Mouse (Mus musculus): ENCODE measurements around the gene Terf2. TPM values are rescaled to one million over a fixed set of nuclear protein-coding genes. Genes with fewer than 3 reads are reported as not detected.

Gene Terf2
- 26.9 and 29.3 TPM in 2 replicates for polyA plus RNA-seq (2015; fragmentation: Nextera tagmentation; extraction: Ambion mirVana)

DNA sequence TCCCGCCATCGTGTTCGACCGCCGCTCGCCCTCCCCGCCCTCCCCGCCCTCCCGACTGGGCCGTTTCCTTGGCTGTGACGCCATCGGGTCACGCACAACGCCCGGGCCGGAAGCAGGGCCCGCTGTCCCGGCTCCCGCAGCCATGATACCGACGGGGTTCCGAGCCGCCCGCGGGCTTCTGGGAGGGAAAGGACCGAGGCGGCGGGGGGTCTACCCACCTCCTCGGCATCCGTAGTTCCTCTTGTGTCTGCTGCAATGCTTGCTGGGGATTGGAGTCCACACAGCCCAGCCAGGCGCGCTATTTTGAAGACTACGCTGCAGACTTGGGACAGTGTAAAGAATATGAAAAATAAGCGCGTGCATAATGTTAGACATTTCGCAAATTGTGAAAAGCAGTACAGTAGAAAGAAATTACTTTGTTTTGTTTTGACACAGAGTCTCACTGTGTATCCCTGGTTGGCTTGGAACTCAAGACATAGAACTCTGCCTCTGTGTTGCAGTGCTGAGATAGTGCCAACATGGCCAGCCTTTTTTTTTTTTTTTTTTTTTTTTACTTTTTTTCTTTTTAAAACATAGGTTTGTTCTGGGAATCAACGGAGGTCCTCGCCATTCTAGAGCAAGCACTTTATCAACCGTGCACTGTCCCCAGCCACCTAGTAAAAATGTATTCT is at the start of gene Terf2:
Gene Terf2 (minus strand): TSS at position 182 of the 671 bp plus-strand sequence.
- peak within 1 kb of the TSS; percentile 63 for H3K4me2 ChIP-seq (replicated peaks)
- peak within 1 kb of the TSS; percentile 67 for H3K4me3 ChIP-seq (replicated peaks)
- peaks cover 10% of the 10 kb centered on the region for H3K36me3 ChIP-seq
- H3K9me3 ChIP-seq, result no peaks in the 10 kb centered on the region
- H3K27me3 ChIP-seq, result no peaks in the 10 kb centered on the region
- H3K27ac ChIP-seq, result peak within 1 kb of the TSS; percentile 89
- peaks cover 23% of the 10 kb centered on the region for H3K4me1 ChIP-seq (replicated peaks)
- ATAC-seq, result peak; percentile 97
- H3K9ac ChIP-seq (replicated peaks), result peak within 1 kb of the TSS; percentile 90
- WGBS, result 4% methylated on average over 39 of the region's 39 CpGs

DNA sequence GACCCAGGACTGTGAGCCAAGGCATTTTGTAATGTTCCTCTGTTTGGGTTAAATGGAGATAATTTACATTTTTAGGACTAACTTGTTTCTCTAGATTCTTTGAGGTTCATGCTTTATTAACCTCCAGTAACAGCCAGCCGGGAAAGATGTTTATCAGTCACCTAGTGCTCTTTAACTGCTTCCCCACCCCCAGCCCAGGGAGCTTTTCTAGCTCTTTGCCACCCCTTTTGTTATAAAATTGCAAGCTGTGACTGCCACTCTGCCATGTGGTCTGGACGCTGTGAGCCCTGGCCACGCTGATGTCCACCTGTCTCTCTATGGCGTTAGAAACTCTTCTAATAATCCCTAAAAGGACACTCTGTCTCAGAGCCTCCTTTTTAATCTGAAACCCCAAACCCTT is 47.2 kb upstream of the Terf2 start:
- H3K27ac ChIP-seq, result no peak overlapping the region
- H3K9me3 ChIP-seq, result no peaks in the 10 kb centered on the region
- no peak overlapping the region for H3K4me3 ChIP-seq (replicated peaks)
- H3K9ac ChIP-seq (replicated peaks), result no peak overlapping the region
- ATAC-seq, result no peak
- no peaks in the 10 kb centered on the region for H3K27me3 ChIP-seq
- 54% methylated on average over 4 of the region's 4 CpGs for WGBS
- no peaks in the 10 kb centered on the region for H3K36me3 ChIP-seq
- H3K4me2 ChIP-seq (replicated peaks), result no peak overlapping the region
- H3K4me1 ChIP-seq (replicated peaks), result no peaks in the 10 kb centered on the region

DNA sequence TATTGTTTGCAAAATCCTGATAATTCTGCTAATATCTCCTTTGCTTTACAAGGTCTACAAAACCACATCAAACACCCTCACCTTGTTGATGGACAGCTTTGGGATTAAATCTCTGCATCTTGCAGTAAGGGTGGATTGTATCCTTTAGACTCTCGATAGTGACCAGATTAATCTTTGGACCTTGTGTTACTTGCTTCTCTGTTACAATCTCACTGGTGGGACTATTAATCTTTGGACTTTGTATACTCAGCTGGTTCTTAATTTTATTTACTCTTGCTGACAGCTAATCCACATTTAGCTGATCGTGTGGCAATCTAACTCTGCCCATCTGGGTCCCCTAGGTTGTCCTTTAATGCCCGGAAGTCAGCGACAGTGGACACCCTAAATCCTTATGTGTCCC is 46.2 kb upstream of the Terf2 start:
- no peak for ATAC-seq
- H3K9me3 ChIP-seq, result no peaks in the 10 kb centered on the region
- no peaks in the 10 kb centered on the region for H3K4me1 ChIP-seq (replicated peaks)
- H3K4me2 ChIP-seq (replicated peaks), result no peak overlapping the region
- no peaks in the 10 kb centered on the region for H3K27me3 ChIP-seq
- no peak overlapping the region for H3K4me3 ChIP-seq (replicated peaks)
- no peaks in the 10 kb centered on the region for H3K36me3 ChIP-seq
- no peak overlapping the region for H3K9ac ChIP-seq (replicated peaks)
- H3K27ac ChIP-seq, result no peak overlapping the region
- WGBS, result 91% methylated on average over 4 of the region's 4 CpGs

DNA sequence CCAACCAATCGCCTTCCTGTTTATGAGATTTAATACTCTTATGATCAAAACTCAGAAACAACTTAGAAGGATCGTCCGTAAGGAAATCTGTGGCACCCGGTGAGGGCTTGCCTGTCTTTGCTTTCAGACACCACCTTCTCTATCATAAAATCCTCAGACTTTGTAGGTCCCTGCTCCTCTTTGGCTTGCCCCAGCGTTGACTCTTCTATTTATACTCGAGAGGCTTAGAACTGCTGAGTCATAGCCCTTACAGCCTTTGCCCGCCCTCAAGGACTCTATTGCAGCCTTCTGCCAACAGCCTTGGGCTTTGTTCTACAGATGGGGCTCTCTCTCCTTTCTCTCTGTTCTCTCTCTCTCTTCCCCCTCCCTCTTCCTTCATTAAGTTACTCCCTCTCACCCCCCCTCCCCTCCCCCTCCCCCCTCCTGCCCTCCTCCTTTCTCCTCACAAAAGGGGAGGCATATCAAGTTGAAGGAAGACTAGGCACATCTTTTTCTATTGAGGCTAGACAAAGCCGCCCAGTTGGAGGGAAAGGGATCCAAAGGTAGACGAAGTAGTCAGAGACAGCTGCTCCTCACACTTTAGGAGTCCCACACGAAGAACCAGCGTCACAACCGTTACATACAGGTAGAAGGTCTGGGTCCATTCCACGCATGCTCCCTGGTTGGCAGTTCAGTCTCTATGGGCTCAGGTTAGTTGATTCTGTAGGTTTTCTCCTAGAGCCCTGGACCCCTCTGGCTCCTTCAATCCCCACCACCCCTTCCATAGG is 43.5 kb upstream of the Terf2 start:
- no peak overlapping the region for H3K4me3 ChIP-seq (replicated peaks)
- no peak for ATAC-seq
- H3K9ac ChIP-seq (replicated peaks), result no peak overlapping the region
- no peaks in the 10 kb centered on the region for H3K9me3 ChIP-seq
- no peaks in the 10 kb centered on the region for H3K27me3 ChIP-seq
- H3K36me3 ChIP-seq, result no peaks in the 10 kb centered on the region
- H3K4me1 ChIP-seq (replicated peaks), result no peaks in the 10 kb centered on the region
- no peak overlapping the region for H3K27ac ChIP-seq
- WGBS, result 56% methylated on average over 13 of the region's 13 CpGs
- no peak overlapping the region for H3K4me2 ChIP-seq (replicated peaks)

DNA sequence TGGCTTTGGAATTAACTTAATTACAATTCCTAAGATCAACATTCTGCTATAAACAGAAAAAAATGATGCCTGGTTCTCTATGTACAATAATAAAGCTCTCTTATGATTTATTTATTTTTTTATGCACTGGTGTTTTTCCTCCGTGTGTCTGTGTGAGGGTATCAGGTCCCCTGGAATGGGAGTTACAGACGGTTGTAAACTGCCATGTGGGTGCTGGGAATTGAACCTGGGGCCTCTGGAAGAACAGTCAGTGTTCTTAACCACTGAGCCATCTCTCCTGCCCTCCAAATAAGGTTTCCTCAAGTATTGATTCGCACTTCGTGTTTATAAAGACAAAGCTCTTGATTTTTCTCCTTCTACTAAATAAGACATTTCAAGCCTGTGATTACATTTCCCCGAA is 42.0 kb upstream of the Terf2 start:
- no peak overlapping the region for H3K4me3 ChIP-seq (replicated peaks)
- H3K36me3 ChIP-seq, result no peaks in the 10 kb centered on the region
- H3K4me2 ChIP-seq (replicated peaks), result no peak overlapping the region
- no peaks in the 10 kb centered on the region for H3K9me3 ChIP-seq
- ATAC-seq, result no peak
- H3K4me1 ChIP-seq (replicated peaks), result no peaks in the 10 kb centered on the region
- WGBS, result 91% methylated on average over 5 of the region's 5 CpGs
- H3K27me3 ChIP-seq, result no peaks in the 10 kb centered on the region
- H3K27ac ChIP-seq, result no peak overlapping the region
- H3K9ac ChIP-seq (replicated peaks), result no peak overlapping the region

DNA sequence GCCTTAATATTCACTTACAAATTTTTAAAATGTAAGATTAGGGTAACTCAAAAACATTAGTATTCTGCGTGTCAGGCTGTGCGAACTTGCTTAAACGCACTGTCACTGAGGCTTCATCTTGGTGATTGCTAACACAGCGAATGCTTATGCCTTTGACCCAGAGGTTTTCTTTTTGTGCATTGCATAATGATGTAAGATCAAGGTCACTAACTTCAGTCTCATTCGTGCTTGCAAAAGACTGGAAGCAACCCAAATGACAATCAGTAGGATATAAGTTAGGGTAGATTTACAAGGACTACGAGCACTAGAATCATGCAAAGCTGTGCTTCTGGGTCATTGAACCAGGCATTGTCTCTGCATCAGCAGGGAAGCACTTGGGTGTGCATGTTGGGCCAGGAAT is 41.2 kb upstream of the Terf2 start:
- Histone ChIP-seq H3K36me3 (no peaks in the 10 kb centered on the region), H3K9ac (replicated peaks) (no peak overlapping the region), H3K27me3 (no peaks in the 10 kb centered on the region), H3K4me2 (replicated peaks) (no peak overlapping the region), H3K9me3 (no peaks in the 10 kb centered on the region), H3K4me1 (replicated peaks) (no peaks in the 10 kb centered on the region), H3K27ac (no peak overlapping the region), H3K4me3 (replicated peaks) (no peak overlapping the region)
- WGBS, result 85% methylated on average over 6 of the region's 6 CpGs
- no peak for ATAC-seq

DNA sequence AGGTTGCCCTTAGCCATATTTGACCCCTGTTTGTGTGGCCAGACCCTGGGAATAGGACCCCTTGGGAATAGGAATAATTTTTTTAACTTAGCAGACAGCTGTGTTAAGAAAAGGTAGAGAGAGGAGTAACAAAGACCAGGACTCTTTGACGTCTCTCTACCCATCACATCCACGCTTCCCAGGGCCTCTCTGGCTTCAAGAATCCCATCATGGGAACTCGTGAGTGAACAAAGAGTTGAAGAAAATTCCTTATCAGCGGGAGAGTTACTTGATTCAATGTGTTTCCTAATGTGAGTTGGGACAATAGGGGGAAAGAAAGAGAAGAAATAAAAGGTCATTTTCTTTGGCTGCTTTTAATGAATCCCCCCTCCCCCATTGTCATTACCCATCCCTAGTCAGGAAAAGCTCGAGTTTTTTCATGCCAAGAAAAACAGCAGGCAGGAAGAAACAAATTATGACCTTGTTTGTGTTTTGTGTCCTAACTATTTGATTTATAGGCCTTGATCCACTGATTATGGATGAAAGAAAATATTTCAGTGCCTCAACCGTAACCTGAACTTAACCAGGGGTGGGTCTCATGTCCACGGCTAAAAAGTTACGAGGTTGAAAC is 39.8 kb upstream of the Terf2 start:
- Histone ChIP-seq H3K9ac (replicated peaks) (no peak overlapping the region), H3K36me3 (no peaks in the 10 kb centered on the region), H3K27ac (no peak overlapping the region), H3K27me3 (no peaks in the 10 kb centered on the region), H3K4me2 (replicated peaks) (no peak overlapping the region), H3K4me3 (replicated peaks) (no peak overlapping the region), H3K4me1 (replicated peaks) (no peaks in the 10 kb centered on the region), H3K9me3 (no peaks in the 10 kb centered on the region)
- ATAC-seq, result no peak
- 29% methylated on average over 8 of the region's 8 CpGs for WGBS

DNA sequence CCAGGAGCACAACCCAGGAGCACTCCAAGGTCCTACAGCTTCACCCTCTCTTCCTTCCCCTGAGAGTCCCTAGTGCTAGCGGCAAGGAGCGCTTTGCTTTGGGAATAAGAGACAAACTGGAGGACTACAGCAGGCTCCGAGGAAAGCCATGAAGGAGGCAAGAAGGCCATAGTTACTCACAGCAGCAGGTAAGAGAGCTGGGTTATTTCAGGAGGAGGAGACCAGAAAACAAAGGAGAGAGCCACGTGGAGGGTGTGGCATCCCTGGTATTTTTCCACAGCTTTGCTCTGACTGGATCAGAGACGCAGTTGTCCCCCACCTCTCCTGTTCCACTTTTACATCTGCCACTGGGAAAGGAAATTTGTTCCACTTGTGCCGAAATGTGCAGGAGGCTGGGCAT is 37.5 kb upstream of the Terf2 start:
- no peak for ATAC-seq
- H3K27me3 ChIP-seq, result no peaks in the 10 kb centered on the region
- no peaks in the 10 kb centered on the region for H3K9me3 ChIP-seq
- H3K9ac ChIP-seq (replicated peaks), result no peak overlapping the region
- 0 out of 2 replicates have a peak, but pooled peaks cover 6% of the 10 kb centered on the region for H3K4me1 ChIP-seq (replicated peaks)
- 64% methylated on average over 6 of the region's 6 CpGs for WGBS
- no peaks in the 10 kb centered on the region for H3K36me3 ChIP-seq
- H3K27ac ChIP-seq, result no peak overlapping the region
- H3K4me2 ChIP-seq (replicated peaks), result no peak overlapping the region
- H3K4me3 ChIP-seq (replicated peaks), result no peak overlapping the region

DNA sequence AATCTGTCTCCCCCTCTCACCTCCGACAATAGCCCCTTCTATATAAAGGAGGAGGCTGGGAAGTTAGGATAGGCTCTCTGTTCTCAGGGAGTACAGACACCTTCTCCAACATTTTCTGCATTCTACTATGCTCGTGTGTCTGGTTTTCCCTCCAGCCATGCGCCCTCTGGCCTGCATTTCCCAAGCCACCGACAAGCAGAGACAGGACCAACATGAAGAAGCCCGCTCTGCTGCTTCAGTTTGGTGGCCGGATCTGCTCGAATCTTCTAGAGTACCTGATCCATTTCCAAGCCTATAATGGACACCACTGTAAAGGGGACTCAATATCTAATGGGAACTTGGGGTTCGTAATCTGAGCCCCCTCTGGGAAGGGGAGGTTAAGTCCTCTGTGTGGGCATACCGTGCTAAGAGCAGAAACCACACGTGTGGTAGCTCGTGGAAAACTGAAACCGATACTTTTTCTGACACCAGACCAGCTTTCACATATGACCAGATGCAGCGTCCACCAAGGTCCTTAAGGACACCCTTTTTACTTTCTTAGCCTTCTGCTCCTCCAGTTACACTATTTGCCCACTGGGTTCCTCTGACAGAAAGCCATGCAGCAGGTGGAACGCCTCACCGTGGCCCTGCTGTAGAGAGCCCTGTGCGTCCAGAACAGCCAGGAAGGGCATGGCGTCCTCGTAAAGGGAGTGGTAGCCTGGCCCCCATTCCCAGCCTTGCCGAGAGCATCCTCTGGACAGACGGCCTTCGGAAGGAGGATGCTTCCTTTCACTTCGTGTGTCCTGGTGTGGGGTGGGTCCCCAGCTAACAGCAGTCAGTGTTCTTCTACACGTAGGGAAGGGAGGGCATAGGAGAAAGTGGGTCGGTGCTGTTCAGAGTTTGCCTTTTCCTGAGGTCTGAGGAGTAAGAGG is 36.5 kb upstream of the Terf2 start:
- Histone ChIP-seq H3K9me3 (no peaks in the 10 kb centered on the region), H3K27me3 (no peaks in the 10 kb centered on the region), H3K4me3 (replicated peaks) (no peak overlapping the region), H3K9ac (replicated peaks) (no peak overlapping the region), H3K27ac (no peak overlapping the region), H3K4me1 (replicated peaks) (0 out of 2 replicates have a peak, but pooled peaks cover 6% of the 10 kb centered on the region), H3K36me3 (no peaks in the 10 kb centered on the region), H3K4me2 (replicated peaks) (no peak overlapping the region)
- no peak for ATAC-seq
- 87% methylated on average over 24 of the region's 24 CpGs for WGBS

DNA sequence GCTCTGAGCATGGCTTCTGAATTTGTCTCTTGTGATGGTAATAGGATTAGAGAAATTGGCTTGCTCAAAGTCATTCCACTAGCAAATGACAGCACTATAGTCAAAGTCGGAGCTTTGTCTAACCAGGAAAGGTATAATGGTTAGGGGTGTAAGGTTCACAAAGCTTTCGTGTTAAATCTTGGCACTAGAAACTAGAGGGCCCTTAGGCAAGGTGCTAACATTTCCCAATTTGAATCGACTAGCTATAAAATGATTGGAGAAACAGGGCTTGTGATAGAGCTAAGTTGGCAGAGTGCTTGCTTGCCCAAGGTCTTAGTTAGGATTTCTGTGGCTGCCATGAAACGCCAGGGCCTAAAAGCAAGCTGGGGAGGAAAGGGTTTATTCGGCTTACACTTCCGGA is 33.7 kb upstream of the Terf2 start:
- Histone ChIP-seq H3K9ac (replicated peaks) (no peak overlapping the region), H3K27me3 (no peaks in the 10 kb centered on the region), H3K9me3 (no peaks in the 10 kb centered on the region), H3K27ac (no peak overlapping the region), H3K4me1 (replicated peaks) (0 out of 2 replicates have a peak, but pooled peaks cover 6% of the 10 kb centered on the region), H3K4me3 (replicated peaks) (no peak overlapping the region), H3K36me3 (no peaks in the 10 kb centered on the region), H3K4me2 (replicated peaks) (no peak overlapping the region)
- no peak for ATAC-seq
- WGBS, result 70% methylated on average over 6 of the region's 6 CpGs

DNA sequence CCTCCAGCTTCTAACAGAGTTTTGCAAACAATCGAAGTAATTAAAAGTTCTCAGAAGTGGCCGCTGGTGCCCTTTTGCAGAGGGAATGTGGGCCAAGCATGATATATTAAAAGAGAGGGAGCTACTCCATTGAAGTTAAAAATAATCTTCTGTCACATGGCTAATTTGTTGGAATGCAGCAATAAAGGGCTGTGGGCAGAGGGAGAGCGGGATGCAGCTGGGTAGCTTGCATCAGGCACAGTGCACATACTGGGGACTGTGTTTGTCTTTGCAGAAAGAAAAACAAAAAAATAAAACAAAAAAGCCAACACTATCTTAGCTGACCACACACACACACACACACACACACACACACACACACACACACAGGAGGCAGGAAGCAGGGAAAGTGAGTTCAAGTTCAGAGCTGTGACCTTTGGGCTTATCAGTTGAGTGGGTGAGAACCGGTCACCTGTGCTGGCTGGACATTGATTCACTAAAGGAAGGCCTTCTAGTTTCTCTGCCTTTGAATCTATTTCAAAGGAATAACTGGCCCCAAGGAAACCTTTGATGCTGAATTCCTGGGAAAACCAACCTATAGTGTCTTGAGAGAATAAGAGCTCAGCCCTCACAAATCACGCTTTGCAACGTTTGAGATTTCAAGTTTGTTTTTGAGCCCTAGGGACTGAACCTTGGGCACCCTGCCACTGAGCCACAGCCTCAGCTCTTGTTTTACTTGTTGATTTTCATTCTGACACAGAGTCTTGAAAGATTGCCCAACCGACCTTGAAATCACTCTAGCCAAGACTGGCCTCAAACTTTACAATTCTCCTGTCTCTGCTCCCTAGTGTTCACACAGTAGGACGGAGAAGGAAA is 33.1 kb upstream of the Terf2 start:
- Histone ChIP-seq H3K4me2 (replicated peaks) (no peak overlapping the region), H3K9me3 (no peaks in the 10 kb centered on the region), H3K4me1 (replicated peaks) (0 out of 2 replicates have a peak, but pooled peaks cover 6% of the 10 kb centered on the region), H3K9ac (replicated peaks) (no peak overlapping the region), H3K36me3 (no peaks in the 10 kb centered on the region), H3K27ac (no peak overlapping the region), H3K4me3 (replicated peaks) (no peak overlapping the region), H3K27me3 (no peaks in the 10 kb centered on the region)
- no peak for ATAC-seq
- WGBS, result 46% methylated on average over 8 of the region's 8 CpGs

All from midbrain, embryonic 13.5 days (tissue).